Mouse (Mus musculus): ENCODE data around the gene Lamtor5.

GRCm38 (mm10) chr3:107241389-107242094 is 37.1 kb upstream of the Lamtor5 start:
- TF ChIP-seq ZC3H11A (IDR thresholded peaks at IDR 0.05; ENCODE audit: borderline replicate concordance, low read depth, low read length): no peak
- TF ChIP-seq CHD2 (IDR thresholded peaks at IDR 0.05; ENCODE audit: low read depth, low read length): no peak
- no peak for TF ChIP-seq HCFC1 (IDR thresholded peaks at IDR 0.05; ENCODE audit: borderline replicate concordance, insufficient read depth, low read length)
